ENCODE assay signal across 33 mouse cellular contexts in the genomic region with DNA sequence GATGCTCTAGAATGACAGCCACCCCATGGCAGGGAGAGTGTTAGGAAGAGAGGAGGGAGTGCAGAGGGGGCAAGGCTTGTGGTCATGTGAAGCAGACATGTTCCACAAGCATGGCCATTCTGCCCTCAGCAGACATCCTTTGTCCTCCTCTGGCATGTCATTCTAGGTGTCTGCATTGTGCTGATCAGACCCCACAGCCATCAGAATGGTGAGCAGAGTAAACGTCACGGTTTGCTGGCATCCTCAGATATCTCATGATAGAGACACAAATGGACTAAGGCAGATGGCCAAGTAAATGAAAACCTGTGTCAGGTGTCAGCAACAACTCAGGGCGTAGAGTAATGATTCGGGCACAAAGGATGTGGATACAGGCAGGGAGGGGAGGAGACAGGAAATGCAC.
"Had no signal": no experiment of that assay in that cellular context is flagged by ENCODE, and none has a peak within 500 bp of the region (broad histone marks: within the 10 kb centered on the region; RNA-seq: fewer than 3 reads in every experiment).

No protein-coding gene starts in this region.

- H3K4me3 ChIP-seq: heart, embryonic 13.5 days; heart, embryonic 15.5 days; hindbrain, embryonic 10.5 days; hindbrain, embryonic 12.5 days; hindbrain, embryonic 13.5 days; hindbrain, embryonic 15.5 days; intestine, embryonic 15.5 days; kidney, embryonic 15.5 days; layer of hippocampus, adult 2 months; left cerebral cortex, adult 2 months had no signal

- H3K9me3 ChIP-seq: heart, embryonic 13.5 days; heart, embryonic 15.5 days; hindbrain, embryonic 10.5 days; hindbrain, embryonic 12.5 days; hindbrain, embryonic 13.5 days; hindbrain, embryonic 15.5 days; intestine, embryonic 15.5 days; kidney, embryonic 15.5 days had no signal

- H3K36me3 ChIP-seq: heart, embryonic 13.5 days; heart, embryonic 15.5 days; hindbrain, embryonic 10.5 days; hindbrain, embryonic 12.5 days; hindbrain, embryonic 13.5 days; hindbrain, embryonic 15.5 days; intestine, embryonic 15.5 days; kidney, embryonic 15.5 days had no signal

- H3K27me3 ChIP-seq: heart, embryonic 13.5 days; heart, embryonic 15.5 days; hindbrain, embryonic 12.5 days; hindbrain, embryonic 13.5 days; hindbrain, embryonic 15.5 days; intestine, embryonic 15.5 days; kidney, embryonic 15.5 days had no signal

- H3K4me1 ChIP-seq: hindbrain, embryonic 12.5 days; intestine, embryonic 15.5 days; kidney, embryonic 15.5 days had no signal

- H3K9ac ChIP-seq: heart, embryonic 13.5 days; heart, embryonic 15.5 days; hindbrain, embryonic 12.5 days; hindbrain, embryonic 13.5 days; hindbrain, embryonic 14.5 days; hindbrain, embryonic 15.5 days; intestine, embryonic 15.5 days; kidney, embryonic 15.5 days had no signal

- H3K4me2 ChIP-seq: heart, embryonic 11.5 days; heart, embryonic 13.5 days; heart, embryonic 15.5 days; hindbrain, embryonic 12.5 days; hindbrain, embryonic 13.5 days; hindbrain, embryonic 14.5 days; hindbrain, embryonic 15.5 days; intestine, embryonic 15.5 days; kidney, embryonic 15.5 days had no signal

- ATAC-seq: hindbrain, embryonic 16.5 days; hindbrain, postnatal 0 days; inflammation-experienced regulatory T-cells, adult 6 months; intestine, embryonic 15.5 days; intestine, embryonic 16.5 days; intestine, postnatal 0 days had no signal

- H3K27ac ChIP-seq: heart, embryonic 13.5 days; heart, embryonic 15.5 days; hindbrain, embryonic 10.5 days; hindbrain, embryonic 12.5 days; hindbrain, embryonic 13.5 days; hindbrain, embryonic 14.5 days; intestine, embryonic 15.5 days; kidney, embryonic 15.5 days; kidney, postnatal 0 days had no signal

- DNase-seq: heart, postnatal 10 days; heart, postnatal 36 days; heart, postnatal 4 days; kidney, adult 11 months; kidney, adult 18-20 months; kidney, adult 2 months; kidney, adult 8-10 months; kidney, adult 9 months; kidney, postnatal 10 days; kidney, postnatal 14 days; kidney, postnatal 25 days; kidney, postnatal 36 days; kidney, postnatal 4 days; layer of hippocampus, adult 9-11 months; layer of hippocampus, postnatal 36 days had no signal
